Mouse (Mus musculus): ENCODE results near the gene Mybl2.
"Not testable (repeated sequence)": the region's sequence is repeated elsewhere in the genome, so short reads cannot be mapped to it uniquely, and the experiment has no call there.

Gene Mybl2

DNA sequence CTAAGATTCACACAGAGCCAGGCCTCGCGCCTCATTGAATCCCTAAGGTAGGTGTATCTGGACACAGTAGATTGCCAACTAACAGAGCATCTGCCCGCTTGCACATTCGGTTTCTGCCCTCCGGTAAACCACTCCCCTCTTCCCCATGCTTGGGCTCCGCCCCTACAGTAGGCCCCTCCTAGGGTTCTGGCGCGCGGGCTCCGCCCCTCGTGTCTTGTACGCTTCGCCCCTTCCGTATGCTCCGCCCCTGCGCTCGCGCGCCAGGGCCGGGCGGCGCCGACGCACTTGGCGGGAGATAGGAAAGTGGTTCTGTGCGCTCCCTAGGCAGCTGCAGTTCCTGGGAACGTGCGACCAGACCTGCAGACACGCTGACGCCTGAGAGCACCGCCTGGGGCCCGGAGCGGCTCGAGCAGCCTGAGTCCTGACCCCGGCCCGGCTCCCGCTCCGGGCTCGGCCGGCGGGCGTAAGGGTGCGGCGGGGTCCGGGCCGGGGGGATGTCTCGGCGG, at the start of gene Mybl2:
Gene Mybl2, plus strand, starts transcription at position 353 of the 506 bp plus-strand sequence.
- peak; percentile 90 to 93 for DNase-seq (ENCODE audit: low spot score in 2 of 2)

GRCm38 (mm10) chr2:163007299-163007698, 47.2 kb upstream of the Mybl2 start:
- DNase-seq (ENCODE audit: low spot score in 2 of 2), result no peak

GRCm38 (mm10) chr2:163016916-163017743, 37.4 kb upstream of the Mybl2 start, which contains the start of gene Ift52:
Gene Ift52 (plus strand): TSS chr2:163017354.
- DNase-seq (ENCODE audit: low spot score in 2 of 2), result peak; percentile 95 to 96

DNA sequence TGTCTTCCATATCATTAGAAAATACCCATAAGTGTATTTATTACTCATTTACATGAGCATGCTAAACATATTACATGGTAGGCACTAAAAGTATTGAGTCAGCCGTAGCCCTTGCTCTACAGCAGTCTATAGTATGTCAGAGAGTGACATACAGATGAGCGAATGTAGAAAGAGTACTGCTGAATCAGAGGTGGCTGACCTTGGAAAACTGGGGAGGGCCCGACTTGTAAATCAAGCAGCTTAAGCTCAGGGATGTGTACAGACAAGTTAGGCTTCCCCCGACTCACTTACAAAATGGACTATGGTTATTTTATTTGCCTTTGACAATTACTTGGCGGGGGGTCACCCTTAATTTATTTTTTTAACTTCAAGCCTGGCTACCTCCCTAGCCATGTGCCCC, 23.2 kb upstream of the Mybl2 start:
- DNase-seq (ENCODE audit: low spot score in 2 of 2), result no peak

DNA sequence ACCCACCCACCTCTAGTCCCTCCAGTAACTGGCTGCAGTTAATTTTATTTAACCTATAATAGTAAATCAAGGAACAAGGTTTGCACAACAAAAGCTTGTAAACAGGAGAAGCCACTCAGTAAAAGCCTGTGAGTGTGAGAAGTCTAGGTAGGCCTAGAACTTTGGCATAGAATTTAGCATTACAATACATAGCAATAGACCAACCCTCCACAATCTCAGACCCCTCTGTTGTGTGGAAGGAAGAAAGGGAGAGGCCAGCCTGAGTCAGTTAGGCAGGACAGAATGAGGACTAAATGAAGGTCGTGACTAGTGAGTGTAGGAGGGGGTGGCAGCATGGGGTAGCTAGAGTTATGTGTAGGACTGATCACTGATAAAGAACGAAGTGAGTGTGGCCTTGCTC, 22.7 kb upstream of the Mybl2 start:
- DNase-seq (ENCODE audit: low spot score in 2 of 2), result no peak

DNA sequence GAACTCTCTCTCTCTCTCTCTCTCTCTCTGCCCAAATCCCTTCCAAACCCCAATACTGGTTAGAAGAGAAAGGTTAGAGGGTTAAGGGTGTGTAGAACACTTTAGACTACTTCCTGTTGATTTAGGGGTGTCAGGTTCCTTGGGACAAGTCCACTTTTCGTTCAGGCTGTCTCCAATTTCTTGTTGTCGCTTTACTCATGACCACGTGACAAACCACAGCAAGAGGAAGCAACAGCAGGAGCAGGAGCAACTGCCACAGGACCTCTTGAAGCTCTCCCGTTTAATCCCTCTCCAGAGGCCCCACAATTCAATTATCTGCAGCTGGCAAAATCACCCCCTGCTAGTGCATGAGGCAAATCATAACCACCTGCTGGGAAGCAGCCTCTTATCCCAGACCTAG, 21.9 kb upstream of the Mybl2 start:
- DNase-seq (ENCODE audit: low spot score in 2 of 2), result no peak

DNA sequence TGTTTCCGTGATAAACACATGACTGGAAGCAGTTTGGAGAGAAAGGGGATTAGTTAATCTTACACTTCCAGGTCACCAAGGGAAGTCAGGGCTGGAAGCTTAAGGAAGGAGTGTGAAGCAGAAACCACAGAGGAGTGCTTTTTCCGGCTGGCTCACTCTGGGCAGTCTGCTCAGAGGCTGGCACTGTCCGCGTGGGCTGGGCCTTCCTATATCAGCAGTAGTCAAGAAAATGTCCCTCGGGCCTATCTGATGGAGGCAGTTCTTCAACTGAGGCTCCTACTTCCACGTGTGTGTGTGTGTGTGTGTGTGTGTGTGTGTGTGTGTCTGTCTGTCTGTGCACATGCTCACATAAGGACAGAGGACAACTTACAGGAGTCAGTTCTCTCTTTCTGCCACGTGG, 14.5 kb upstream of the Mybl2 start:
- no peak for DNase-seq (ENCODE audit: low spot score in 2 of 2)

DNA sequence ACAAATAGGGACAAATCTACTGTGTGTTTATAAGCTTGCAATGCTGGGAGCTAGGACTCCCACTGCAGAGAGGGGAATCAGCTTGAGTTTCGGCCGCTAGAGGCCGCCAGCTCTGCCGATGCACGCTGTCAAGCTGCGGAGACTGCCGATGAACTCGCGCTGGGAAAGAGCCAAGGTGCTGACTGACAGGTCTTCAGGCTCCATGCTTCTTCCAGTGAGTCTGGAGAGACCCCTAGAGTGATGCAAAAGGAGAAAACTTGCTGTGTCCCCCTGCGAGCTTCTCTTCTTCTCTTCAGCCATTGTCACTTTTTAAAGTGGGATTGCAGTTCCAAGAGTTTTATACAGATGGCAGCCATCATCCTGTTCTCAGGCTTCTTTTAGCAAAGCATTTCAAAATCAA, 6.4 kb upstream of the Mybl2 start:
- peak; percentile 75 to 84 for DNase-seq (ENCODE audit: low spot score in 2 of 2)

DNA sequence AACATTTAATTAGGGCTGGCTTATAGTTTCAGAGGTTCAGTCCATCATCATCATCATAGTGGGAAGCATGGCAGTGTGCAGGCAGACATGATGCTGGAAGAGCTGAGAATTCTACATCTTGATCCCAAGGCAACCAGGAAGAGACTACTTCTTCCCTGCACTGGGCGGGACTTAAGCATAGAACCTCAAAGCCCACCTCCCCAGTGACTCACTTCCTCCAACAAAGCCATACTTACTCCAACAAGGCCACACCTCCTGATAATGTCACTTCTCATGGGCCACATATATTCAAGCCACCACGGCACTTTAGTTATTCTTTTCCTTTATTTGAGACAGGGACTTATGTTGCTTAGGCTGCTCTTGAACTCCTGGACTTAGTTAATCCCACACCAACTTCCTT, 5.4 kb upstream of the Mybl2 start:
- no peak for DNase-seq (ENCODE audit: low spot score in 2 of 2)

DNA sequence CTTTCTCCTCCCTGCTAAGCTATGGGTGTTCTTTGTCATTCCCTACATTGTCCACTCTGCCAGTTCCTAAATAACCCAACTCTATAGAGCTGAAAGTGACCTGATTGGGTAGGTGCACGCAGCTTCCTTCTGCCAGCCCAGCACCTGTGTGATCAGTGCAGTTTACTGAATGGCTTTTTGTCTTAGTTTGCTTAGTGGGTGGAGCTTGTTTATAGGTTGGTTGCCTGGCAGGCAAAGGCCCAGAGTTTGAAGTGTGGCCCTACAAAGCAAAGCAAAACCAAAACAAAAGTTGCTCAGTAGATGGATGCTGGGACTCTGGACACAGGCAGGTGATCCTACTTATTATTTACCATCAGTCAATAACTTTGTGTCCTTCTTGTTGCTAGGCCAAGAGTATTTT, 2.8 kb upstream of the Mybl2 start:
- no peak for DNase-seq (ENCODE audit: low spot score in 2 of 2)

GRCm38 (mm10) chr2:163052101-163052500, 2.4 kb upstream of the Mybl2 start:
- DNase-seq (ENCODE audit: low spot score in 2 of 2), result no peak

DNA sequence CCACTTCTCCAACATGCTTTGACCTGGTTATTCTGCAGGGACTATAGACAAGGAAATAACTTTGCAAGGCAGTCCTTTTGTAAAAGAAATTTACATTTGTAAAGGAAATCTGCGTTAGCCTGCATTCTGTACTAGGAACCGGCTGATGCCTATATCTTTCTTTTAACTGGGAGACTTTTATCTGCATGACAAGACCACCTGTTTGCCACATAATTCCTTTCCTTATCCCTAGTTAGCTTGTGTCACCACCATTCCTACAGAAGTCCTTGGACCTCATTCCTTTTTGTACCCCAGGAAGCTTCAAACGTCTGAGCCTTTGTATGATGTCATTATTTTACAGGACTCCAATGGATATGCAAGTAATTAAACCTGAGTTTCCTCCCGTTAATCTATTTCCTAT, 1.7 kb upstream of the Mybl2 start:
- no peak for DNase-seq (ENCODE audit: low spot score in 2 of 2)

DNA sequence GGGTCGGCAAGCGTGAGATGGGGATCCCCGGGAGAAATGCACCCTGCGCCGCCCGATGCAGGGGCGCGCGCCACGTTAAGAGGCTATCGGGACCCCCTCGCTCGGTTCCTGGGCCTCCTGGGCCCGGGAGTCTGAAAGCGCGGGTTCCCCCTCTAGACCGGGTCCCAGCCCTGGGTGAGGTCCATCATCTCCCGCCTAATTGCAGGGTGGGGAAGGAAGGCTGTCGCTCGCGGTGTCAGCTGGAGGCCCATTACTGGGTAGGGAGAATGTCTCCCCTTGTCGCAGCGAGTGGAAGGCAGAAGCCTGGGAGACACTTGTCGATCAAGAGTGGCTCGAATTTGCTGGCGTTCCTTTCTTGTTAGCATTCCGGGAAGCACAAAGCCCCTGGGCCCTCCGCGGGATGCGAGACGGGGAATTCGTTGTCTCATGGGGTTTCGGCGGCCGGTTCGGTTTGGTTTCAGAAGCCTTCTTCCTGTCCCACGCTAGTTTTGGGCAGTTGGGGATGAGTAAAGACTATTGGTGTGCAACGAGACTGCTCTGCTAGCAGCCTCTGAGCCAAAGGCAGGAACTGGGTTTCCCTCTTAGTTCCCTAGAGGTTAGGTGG, 506 bp downstream of the Mybl2 start:
- no peak for DNase-seq (ENCODE audit: low spot score in 2 of 2)

DNA sequence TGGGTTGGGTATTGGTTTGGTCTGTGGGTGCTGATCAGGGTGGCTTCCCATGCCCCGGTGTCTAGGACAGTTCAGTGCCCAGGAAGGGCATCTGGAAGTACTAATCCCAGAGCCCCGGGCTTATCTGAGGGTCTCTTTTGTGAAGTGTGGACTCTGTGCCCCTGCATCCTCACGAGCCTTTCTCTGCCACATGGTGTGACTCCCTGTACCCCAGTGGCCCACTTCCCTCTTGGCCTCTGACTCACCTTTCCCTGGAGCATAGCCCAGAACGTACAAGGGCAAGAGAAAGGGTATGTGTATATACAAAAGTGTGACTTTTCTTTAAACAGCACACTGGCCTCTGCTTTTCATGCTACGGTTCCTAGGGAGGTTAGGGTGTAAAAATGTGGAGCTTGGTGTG, 1.2 kb downstream of the Mybl2 start:
- DNase-seq (ENCODE audit: low spot score in 2 of 2), result no peak

- DNase-seq (ENCODE audit: low spot score in 2 of 2), result no peak
Observed at GRCm38 (mm10) chr2:163056584-163056983, 2.1 kb downstream of the Mybl2 start.

DNA sequence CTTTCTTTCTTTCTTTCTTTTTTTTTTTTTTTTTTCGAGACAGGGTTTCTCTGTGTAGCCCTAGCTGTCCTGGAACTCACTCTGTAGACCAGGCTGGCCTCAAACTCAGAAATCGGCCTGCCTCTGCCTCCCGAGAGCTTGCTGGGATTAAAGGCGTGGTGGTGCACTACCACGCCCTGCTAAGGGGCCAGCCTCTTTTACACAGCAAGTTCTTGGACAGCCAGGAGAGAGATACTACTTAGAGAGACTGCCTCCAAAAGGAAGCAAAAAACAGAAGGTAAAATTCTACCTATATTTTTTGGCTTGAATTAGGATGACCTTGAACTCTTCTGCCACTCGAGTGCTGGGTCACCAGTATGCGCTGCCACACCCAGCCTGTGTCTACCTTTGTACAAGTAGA, 4.5 kb downstream of the Mybl2 start:
- DNase-seq (ENCODE audit: low spot score in 2 of 2), result not testable (repeated sequence)

DNA sequence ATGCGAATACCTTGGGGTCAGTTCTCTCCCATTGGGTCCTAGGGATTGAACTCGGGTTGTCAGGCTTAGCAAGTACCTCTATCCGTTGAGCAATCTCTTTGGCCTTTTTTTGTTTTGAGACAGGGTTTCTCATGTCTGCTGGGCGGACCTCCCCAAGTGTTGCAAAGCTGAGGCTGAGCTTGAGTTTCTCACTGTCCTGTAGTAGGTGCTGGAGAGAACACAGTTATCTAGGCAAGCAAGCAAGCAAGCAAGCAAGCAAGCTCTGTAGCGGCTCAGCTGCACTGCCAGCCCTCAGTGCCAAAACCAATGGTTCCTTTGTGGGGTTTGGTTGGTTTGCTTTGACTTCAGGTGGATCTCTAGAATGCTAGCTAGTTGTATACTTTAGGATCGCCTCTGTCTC, 6.1 kb downstream of the Mybl2 start:
- no peak for DNase-seq (ENCODE audit: low spot score in 2 of 2)

- no peak for DNase-seq (ENCODE audit: low spot score in 2 of 2)
Observed at GRCm38 (mm10) chr2:163061203-163062118, 7.0 kb downstream of the Mybl2 start.

- no peak for DNase-seq (ENCODE audit: low spot score in 2 of 2)
Observed at GRCm38 (mm10) chr2:163062119-163062508, 7.6 kb downstream of the Mybl2 start.

DNA sequence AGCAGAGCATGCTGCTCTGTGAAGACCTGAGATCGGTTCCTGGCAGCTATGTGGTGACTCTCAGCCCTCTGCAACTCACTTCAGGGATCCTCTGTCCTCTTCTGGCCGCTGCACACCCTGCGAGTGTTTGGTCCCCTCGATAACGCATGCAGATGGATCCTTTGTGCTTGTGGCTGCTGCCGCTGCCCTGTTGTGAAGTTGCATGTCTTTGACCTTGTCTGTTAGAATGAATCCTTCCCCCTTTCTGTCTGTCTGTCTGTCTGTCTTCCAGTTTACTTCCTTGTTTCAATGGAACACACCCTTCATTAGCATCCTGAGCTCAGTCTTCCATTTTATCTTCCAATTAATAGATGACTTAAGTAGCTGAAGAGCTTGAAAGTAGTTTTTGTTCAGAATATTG, 11.8 kb downstream of the Mybl2 start:
- no peak for DNase-seq (ENCODE audit: low spot score in 2 of 2)

- DNase-seq (ENCODE audit: low spot score in 2 of 2), result no peak
Observed at GRCm38 (mm10) chr2:163067233-163067632, 12.7 kb downstream of the Mybl2 start.

- DNase-seq (ENCODE audit: low spot score in 2 of 2), result no peak
Observed at GRCm38 (mm10) chr2:163070213-163070612, 15.7 kb downstream of the Mybl2 start.
